Mouse (Mus musculus) liver, embryonic 14.5 days (tissue): ENCODE results near the gene Nbas.

Source experiments
- CTCF ChIP-seq: IDR thresholded peaks from 2 replicates; pipeline ENCODE4 v1.5.1; 2016; ENCODE audit warnings: antibody characterized with exemption, low read depth, control low read depth
- EP300 ChIP-seq: IDR thresholded peaks from 2 replicates; pipeline ENCODE4 v1.6.1; 2016; ENCODE audit warnings: antibody characterized with exemption, low read depth

DNA sequence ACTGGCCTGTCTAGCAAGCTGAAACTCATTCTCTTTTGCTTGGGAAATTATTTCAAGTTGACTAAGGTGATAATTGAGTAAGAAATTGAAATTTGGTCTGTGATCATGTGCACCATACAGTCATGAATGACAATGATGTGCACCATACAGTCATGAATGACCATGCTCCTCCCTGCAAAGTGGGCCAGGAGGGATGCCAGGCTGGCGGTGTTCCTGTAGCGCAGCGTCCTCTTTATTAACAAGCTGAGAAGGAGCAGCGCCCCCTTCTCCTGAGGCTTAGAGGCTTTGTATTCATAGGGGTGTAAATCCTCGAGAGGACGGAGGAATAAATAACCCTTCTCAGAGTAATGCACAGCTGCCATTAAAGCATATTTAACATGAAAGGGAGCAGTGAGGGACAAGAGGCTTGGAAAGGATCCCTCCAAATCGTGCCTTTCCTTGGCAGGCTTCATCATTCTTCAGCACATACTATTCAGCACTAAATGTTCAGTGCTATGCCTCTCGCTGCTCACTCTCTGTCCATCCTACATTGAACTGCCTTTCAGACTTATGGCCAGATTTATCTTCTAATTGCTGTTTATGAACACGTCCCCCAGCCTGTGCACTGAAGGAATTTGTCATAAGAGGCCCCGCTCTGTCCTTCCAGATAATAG lies 230.4 kb downstream of the Nbas start:
- TF ChIP-seq CTCF (no peak), EP300 (no peak)
